Mouse (Mus musculus) cortical plate, adult 2 months (tissue): ENCODE measurements at regions not wholly inside any gene's neighbourhood (a gene's known extent, or its start where the extent isn't known, plus 50 kb on each side); places are given as distances from the start of the nearest gene placed in this dataset.

Experiments used
- CTCF ChIP-seq: fragments of 200-500 bp; IDR thresholded peaks from 2 replicates; pipeline ENCODE4 v1.5.1; 2011; ENCODE audit warnings: mild to moderate bottlenecking, control low read depth, low read length; ENCODE audit not compliant: insufficient read depth; ENCODE audit errors: extremely low read depth
- POLR2A ChIP-seq: fragments of 200-500 bp; IDR thresholded peaks from 2 replicates; pipeline ENCODE4 v1.6.1; 2011; ENCODE audit warnings: mild to moderate bottlenecking, low read length, control low read depth; ENCODE audit not compliant: insufficient read depth; ENCODE audit errors: extremely low read depth

GRCm38 (mm10) chr12:64832313-64833151, 85.2 kb upstream of the Gm527 start:
- TF ChIP-seq CTCF (no peak), POLR2A (no peak)
